Mouse (Mus musculus): ENCODE measurements around the gene Paqr6. TPM values are rescaled to one million over a fixed set of nuclear protein-coding genes. Genes with fewer than 3 reads are reported as not detected.
"Not testable (repeated sequence)": the region's sequence is repeated elsewhere in the genome, so short reads cannot be mapped to it uniquely, and the experiment has no call there.

Paqr6 gene
- polyA plus RNA-seq, 1 experiment from 2014 or later = 8.5 TPM

DNA sequence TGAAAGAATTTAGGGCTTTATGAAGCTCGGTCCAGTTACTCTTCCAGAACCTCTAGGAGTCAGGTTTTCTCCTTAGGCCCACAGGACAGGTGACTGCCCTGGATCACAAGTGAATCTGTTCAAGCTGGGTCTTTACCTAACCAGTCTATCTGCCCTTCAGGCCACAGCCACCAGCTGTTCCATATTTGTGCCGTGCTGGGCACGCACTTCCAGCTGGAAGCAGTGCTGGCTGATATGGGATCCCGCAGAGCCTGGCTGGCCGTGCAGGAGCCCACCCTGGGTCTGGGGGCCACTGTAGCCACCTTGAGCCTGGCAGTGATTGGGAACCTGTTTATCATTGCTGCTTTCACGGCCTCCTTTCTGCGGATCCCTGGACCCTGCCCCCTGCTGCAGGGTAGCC is 12.3 kb downstream of the Paqr6 start:
- H3K4me3 ChIP-seq (ENCODE audit: low read length) = peak overlapping the region; percentile 9; the same call in 1 of the 2 replicates

DNA sequence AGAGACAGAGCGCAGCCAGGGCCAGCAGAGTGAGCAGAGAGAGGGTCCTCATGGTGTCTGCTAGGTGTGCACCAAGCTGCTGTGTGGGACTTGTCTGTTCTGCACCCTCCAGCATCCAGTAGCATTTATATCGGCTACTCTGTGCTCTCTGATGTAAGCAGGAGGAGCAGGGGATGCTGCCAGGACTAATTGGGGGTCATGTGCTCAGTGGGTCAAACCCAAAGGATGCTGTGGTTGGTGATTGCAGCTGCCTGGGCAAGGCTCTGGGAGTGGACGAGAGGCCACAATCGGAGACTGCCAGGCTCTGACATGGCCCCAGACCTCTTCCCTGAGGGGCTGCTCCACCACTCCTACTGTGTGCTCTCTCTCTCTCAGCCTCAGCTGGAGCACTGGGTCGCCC is 14.2 kb downstream of the Paqr6 start, which contains the start of gene Bglap2:
Gene Bglap2, minus strand, starts transcription at position 101 of the 400 bp plus-strand sequence.
- H3K27me3 ChIP-seq (ENCODE audit: control insufficient read depth, insufficient read depth, low read length); H3K9ac ChIP-seq (ENCODE audit: low read depth, low read length); H3K9me3 ChIP-seq (ENCODE audit: control insufficient read depth, low read length); H3K27ac ChIP-seq (ENCODE audit: low read depth, low read length); H3K36me3 ChIP-seq (ENCODE audit: control insufficient read depth, insufficient read depth, low read length); H3K4me1 ChIP-seq (ENCODE audit: control insufficient read depth, insufficient read depth, low read length); H3K4me2 ChIP-seq (replicated peaks; ENCODE audit: low read depth, low read length); ATAC-seq (ENCODE audit: low FRiP score, low TSS enrichment); H3K4me3 ChIP-seq (ENCODE audit: low read length): not testable (repeated sequence)
- 75% methylated on average over 4 of the region's 5 CpGs for WGBS

More for the DNA sequence above, 12.3 kb downstream of the Paqr6 start:
- not testable (repeated sequence) for H3K9me3 ChIP-seq (ENCODE audit: control insufficient read depth, low read length); H3K36me3 ChIP-seq (ENCODE audit: control insufficient read depth, insufficient read depth, low read length); ATAC-seq (ENCODE audit: low FRiP score, low TSS enrichment); H3K27me3 ChIP-seq (ENCODE audit: control insufficient read depth, insufficient read depth, low read length); H3K4me1 ChIP-seq (ENCODE audit: control insufficient read depth, insufficient read depth, low read length)
- peak overlapping the region; percentile 18; the same call in 1 of the 2 replicates for H3K9ac ChIP-seq (ENCODE audit: low read depth, low read length)
- WGBS = 33% methylated on average over 5 of the region's 7 CpGs
- peak overlapping the region; percentile 35; the same call in 1 of the 2 replicates for H3K4me2 ChIP-seq (replicated peaks; ENCODE audit: low read depth, low read length)
- peak overlapping the region; percentile 37; the same call in 1 of the 2 replicates for H3K27ac ChIP-seq (ENCODE audit: low read depth, low read length)

DNA sequence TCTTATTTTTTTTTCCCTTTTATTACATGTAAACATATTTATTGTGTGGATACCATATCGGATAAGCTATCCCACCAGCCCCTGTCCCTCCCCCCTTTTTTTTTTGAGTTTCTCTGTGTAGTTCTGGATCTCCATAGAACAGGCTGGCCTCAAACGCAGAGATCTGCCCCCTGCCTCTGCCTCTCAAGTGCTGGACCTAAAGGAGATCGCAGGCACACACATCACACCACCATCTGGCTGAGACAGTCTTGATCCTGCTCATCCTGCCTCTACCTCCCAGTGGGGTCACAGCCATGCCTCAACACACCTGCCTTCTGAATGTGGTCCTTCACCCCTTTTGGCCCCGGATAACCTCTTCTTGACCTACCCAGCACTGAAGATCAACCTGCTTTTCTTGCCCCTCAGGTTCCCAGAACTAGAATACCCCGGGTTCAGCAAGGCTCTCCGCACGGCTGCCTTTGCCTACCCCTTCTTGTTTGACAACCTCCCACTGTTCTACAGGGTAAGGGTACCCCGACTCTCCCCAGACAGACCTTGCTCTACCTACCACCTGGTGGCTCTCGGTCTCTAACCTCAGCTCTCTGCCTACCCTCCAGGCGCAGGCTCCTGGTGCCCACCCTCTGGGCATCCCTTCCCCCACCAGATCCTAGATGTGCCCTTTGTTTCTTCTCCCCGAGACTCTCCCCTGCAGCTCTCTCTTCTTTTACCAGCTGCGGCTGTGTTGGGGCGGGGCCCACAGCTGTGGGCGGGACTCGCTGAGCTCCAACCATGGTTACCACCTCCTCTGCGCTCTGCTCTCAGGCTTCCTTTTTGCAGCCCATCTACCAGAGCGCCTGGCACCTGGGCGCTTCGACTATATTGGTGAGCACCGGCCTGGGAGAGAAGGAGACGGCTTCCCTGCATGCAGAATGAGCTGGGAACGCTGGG is 17.3 kb downstream of the Paqr6 start:
- H3K27me3 ChIP-seq (ENCODE audit: control insufficient read depth, insufficient read depth, low read length); H3K4me1 ChIP-seq (ENCODE audit: control insufficient read depth, insufficient read depth, low read length); H3K36me3 ChIP-seq (ENCODE audit: control insufficient read depth, insufficient read depth, low read length); H3K9ac ChIP-seq (ENCODE audit: low read depth, low read length); H3K9me3 ChIP-seq (ENCODE audit: control insufficient read depth, low read length): not testable (repeated sequence)
- WGBS = 6% methylated on average over 20 of the region's 22 CpGs
- Histone ChIP-seq H3K27ac (ENCODE audit: low read depth, low read length) (peak overlapping the region; percentile 61; the same call in 1 of the 2 replicates), H3K4me2 (replicated peaks; ENCODE audit: low read depth, low read length) (peak overlapping the region; percentile 36), H3K4me3 (ENCODE audit: low read length) (peak overlapping the region; percentile 10; the same call in 1 of the 2 replicates)
- ATAC-seq (ENCODE audit: low FRiP score, low TSS enrichment) = peak; percentile 85

DNA sequence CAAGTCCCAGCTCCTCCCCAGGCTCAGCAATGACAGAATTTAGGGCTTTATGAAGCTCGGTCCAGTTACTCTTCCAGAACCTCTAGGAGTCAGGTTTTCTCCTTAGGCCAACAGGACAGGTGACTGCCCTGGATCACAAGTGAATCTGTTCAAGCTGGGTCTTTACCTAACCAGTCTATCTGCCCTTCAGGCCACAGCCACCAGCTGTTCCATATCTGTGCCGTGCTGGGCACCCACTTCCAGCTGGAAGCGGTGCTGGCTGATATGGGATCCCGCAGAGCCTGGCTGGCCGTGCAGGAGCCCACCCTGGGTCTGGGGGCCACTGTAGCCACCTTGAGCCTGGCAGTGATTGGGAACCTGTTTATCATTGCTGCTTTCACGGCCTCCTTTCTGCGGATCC is 18.0 kb downstream of the Paqr6 start:
- not testable (repeated sequence) for H3K4me3 ChIP-seq (ENCODE audit: low read length); H3K9me3 ChIP-seq (ENCODE audit: control insufficient read depth, low read length); H3K27ac ChIP-seq (ENCODE audit: low read depth, low read length); H3K4me1 ChIP-seq (ENCODE audit: control insufficient read depth, insufficient read depth, low read length); H3K4me2 ChIP-seq (replicated peaks; ENCODE audit: low read depth, low read length); H3K27me3 ChIP-seq (ENCODE audit: control insufficient read depth, insufficient read depth, low read length); H3K36me3 ChIP-seq (ENCODE audit: control insufficient read depth, insufficient read depth, low read length); H3K9ac ChIP-seq (ENCODE audit: low read depth, low read length)
- 0 out of 2 replicates have a peak, but pooled peaks have one; percentile 5 for ATAC-seq (ENCODE audit: low FRiP score, low TSS enrichment)
- 11% methylated on average over 1 of the region's 7 CpGs for WGBS

DNA sequence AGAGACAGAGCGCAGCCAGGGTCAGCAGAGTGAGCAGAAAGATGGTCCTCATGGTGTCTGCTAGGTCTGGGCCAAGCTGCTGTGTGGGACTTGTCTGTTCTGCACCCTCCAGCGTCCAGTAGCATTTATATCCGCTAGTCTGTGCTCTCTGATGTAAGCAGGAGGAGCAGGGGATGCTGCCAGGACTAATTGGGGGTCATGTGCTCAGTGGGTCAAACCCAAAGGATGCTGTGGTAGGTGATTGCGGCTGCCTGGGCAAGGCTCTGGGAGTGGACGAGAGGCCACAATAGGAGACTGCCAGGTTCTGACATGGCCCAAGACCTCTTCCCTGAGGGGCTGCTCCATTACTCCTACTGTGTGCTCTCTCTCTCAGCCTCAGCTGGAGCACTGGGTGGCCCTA is 20.0 kb downstream of the Paqr6 start, which contains the start of gene Bglap:
Gene Bglap, minus strand, starts transcription at position 101 of the 400 bp plus-strand sequence.
- Histone ChIP-seq H3K36me3 (ENCODE audit: control insufficient read depth, insufficient read depth, low read length) (no peaks in the 10 kb centered on the region), H3K9me3 (ENCODE audit: control insufficient read depth, low read length) (no peaks in the 10 kb centered on the region), H3K4me1 (ENCODE audit: control insufficient read depth, insufficient read depth, low read length) (no peaks in the 10 kb centered on the region), H3K4me3 (ENCODE audit: low read length) (no peak within 1 kb of the TSS), H3K9ac (ENCODE audit: low read depth, low read length) (no peak within 1 kb of the TSS), H3K4me2 (replicated peaks; ENCODE audit: low read depth, low read length) (no peak within 1 kb of the TSS), H3K27me3 (ENCODE audit: control insufficient read depth, insufficient read depth, low read length) (no peaks in the 10 kb centered on the region), H3K27ac (ENCODE audit: low read depth, low read length) (no peak within 1 kb of the TSS)
- WGBS = 76% methylated on average over 5 of the region's 5 CpGs
- no peak for ATAC-seq (ENCODE audit: low FRiP score, low TSS enrichment)

DNA sequence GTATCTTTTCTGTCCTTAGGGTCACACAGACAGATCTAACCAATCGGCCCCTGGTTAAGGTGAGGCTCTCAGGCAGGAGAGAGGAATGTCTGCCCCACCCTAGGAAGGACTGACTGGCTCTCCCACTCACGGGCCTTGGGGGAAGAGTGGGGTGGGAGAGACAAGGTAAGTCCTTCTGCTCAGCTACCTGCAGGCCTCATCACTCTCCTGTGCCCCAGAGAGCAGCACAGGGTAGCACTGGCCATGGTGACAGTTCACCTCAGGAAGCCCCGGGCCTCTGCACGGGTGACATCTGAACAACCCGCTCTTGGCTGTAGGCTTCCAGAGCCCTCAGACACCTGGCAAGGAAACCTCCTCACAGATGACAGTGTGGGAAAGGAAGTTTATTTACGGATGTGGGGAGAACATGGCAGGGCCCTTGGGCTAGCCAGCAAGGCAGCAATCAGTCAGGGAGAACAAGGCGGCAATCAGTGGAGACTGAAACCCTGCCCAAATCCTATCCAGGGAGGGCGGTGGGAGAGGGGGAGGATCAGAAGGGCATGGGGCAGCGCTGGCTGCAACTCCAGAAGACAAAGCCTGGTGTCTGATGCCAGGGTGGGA is 29.5 kb downstream of the Paqr6 start:
- no peak overlapping the region for H3K9ac ChIP-seq (ENCODE audit: low read depth, low read length)
- ATAC-seq (ENCODE audit: low FRiP score, low TSS enrichment) = no peak
- peaks cover 28% of the 10 kb centered on the region; the same call in 1 of the 2 replicates for H3K36me3 ChIP-seq (ENCODE audit: control insufficient read depth, insufficient read depth, low read length)
- no peaks in the 10 kb centered on the region for H3K9me3 ChIP-seq (ENCODE audit: control insufficient read depth, low read length)
- no peaks in the 10 kb centered on the region for H3K4me1 ChIP-seq (ENCODE audit: control insufficient read depth, insufficient read depth, low read length)
- H3K4me3 ChIP-seq (ENCODE audit: low read length) = no peak overlapping the region
- no peak overlapping the region for H3K27ac ChIP-seq (ENCODE audit: low read depth, low read length)
- no peaks in the 10 kb centered on the region for H3K27me3 ChIP-seq (ENCODE audit: control insufficient read depth, insufficient read depth, low read length)
- WGBS = 85% methylated on average over 9 of the region's 9 CpGs
- no peak overlapping the region for H3K4me2 ChIP-seq (replicated peaks; ENCODE audit: low read depth, low read length)

DNA sequence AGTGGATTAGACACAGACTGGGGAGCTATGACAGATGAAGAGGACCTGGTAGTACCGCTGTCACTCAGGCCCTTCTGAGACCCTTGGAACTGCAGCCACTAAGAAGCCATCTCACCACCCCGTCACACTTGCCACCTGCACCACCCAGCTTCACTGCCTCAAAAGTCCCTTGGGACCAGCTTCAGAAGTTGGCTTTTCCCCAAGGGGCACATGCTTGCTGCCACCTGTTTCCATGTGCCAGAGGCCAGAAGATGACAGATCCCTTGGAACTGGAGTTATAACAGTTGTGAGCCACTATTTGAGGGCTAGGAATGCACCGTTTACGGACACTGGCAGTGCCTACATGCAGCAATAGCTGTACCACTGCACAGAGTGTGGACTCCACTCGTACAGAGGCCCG is 30.9 kb downstream of the Paqr6 start:
- Histone ChIP-seq H3K36me3 (ENCODE audit: control insufficient read depth, insufficient read depth, low read length) (peaks cover 23% of the 10 kb centered on the region; the same call in 1 of the 2 replicates), H3K9ac (ENCODE audit: low read depth, low read length) (no peak overlapping the region), H3K4me3 (ENCODE audit: low read length) (no peak overlapping the region), H3K27me3 (ENCODE audit: control insufficient read depth, insufficient read depth, low read length) (no peaks in the 10 kb centered on the region), H3K27ac (ENCODE audit: low read depth, low read length) (no peak overlapping the region), H3K4me2 (replicated peaks; ENCODE audit: low read depth, low read length) (no peak overlapping the region), H3K4me1 (ENCODE audit: control insufficient read depth, insufficient read depth, low read length) (no peaks in the 10 kb centered on the region), H3K9me3 (ENCODE audit: control insufficient read depth, low read length) (no peaks in the 10 kb centered on the region)
- no peak for ATAC-seq (ENCODE audit: low FRiP score, low TSS enrichment)
- WGBS = 97% methylated on average over 6 of the region's 6 CpGs

DNA sequence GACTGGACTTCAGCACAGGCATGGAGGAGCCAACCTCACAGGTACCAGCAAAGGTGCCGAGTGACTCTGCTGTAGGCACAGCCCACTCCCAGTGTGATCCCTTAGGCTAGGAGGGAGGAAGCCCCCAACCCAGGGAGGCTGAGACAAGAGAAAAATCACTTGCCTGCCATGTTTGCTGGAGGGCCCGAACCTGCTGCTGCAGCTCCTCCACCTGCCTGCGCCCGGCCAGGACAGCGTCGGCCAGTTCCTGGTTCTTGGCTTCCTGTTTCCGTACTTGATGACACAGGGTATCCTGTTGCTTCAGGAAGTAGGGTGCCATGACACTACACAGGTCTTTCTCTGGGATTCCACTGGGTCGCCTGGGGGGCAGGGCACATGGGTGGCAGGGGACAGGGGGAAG is 31.4 kb downstream of the Paqr6 start:
- Histone ChIP-seq H3K9ac (ENCODE audit: low read depth, low read length) (no peak overlapping the region), H3K36me3 (ENCODE audit: control insufficient read depth, insufficient read depth, low read length) (peaks cover 19% of the 10 kb centered on the region; the same call in 1 of the 2 replicates), H3K4me2 (replicated peaks; ENCODE audit: low read depth, low read length) (no peak overlapping the region), H3K27ac (ENCODE audit: low read depth, low read length) (no peak overlapping the region), H3K27me3 (ENCODE audit: control insufficient read depth, insufficient read depth, low read length) (no peaks in the 10 kb centered on the region), H3K4me1 (ENCODE audit: control insufficient read depth, insufficient read depth, low read length) (no peaks in the 10 kb centered on the region), H3K9me3 (ENCODE audit: control insufficient read depth, low read length) (no peaks in the 10 kb centered on the region), H3K4me3 (ENCODE audit: low read length) (no peak overlapping the region)
- WGBS = 91% methylated on average over 8 of the region's 8 CpGs
- ATAC-seq (ENCODE audit: low FRiP score, low TSS enrichment) = no peak

DNA sequence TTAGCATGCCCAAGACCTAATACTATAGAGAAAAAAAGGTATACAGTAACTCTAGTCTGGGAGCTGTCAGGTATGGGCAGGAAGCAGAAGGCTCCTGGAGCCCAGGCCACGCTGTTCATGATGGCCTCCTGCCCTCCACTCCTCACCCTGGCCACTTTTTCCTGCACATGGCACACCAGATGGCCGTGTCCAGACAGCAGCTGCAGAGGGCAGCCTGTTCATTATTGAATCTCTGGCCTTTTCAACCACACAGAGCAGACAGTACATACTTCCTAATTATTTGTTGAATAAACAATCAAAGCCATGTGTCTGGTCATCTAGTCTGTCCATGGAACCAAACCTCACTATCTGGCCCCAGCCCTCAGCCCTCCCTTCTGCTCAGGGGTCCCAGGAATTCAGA is 34.3 kb downstream of the Paqr6 start:
- no peak overlapping the region for H3K9ac ChIP-seq (ENCODE audit: low read depth, low read length)
- H3K36me3 ChIP-seq (ENCODE audit: control insufficient read depth, insufficient read depth, low read length) = peaks cover 29% of the 10 kb centered on the region; the same call in 1 of the 2 replicates

More for the DNA sequence above, 34.3 kb downstream of the Paqr6 start:
- ATAC-seq (ENCODE audit: low FRiP score, low TSS enrichment) = no peak
- no peak overlapping the region for H3K4me3 ChIP-seq (ENCODE audit: low read length)
- no peaks in the 10 kb centered on the region for H3K27me3 ChIP-seq (ENCODE audit: control insufficient read depth, insufficient read depth, low read length)
- no peaks in the 10 kb centered on the region for H3K4me1 ChIP-seq (ENCODE audit: control insufficient read depth, insufficient read depth, low read length)
- 84% methylated on average over 2 of the region's 2 CpGs for WGBS
- no peak overlapping the region for H3K27ac ChIP-seq (ENCODE audit: low read depth, low read length)
- no peak overlapping the region for H3K4me2 ChIP-seq (replicated peaks; ENCODE audit: low read depth, low read length)
- no peaks in the 10 kb centered on the region for H3K9me3 ChIP-seq (ENCODE audit: control insufficient read depth, low read length)

Measured in kidney, embryonic 14.5 days (tissue).